Mouse (Mus musculus) midbrain, embryonic 16.5 days (tissue): ENCODE data around the gene Qtrt2. TPM values are rescaled to one million over a fixed set of nuclear protein-coding genes. Genes with fewer than 3 reads are reported as not detected.

ENCODE experiments used
- ATAC-seq: fragments of 200-750 bp; cut with Nextera tagmentation; 2 replicates; pipeline ENCODE4 v1.8.0; 2017; ENCODE audit warnings: moderate TSS enrichment
- H3K27ac ChIP-seq: fragments of 300-500 bp; sonication (generic); 2 replicates; pipeline ENCODE4 v1.5.1; 2014; ENCODE audit warnings: mild to moderate bottlenecking, low read length, mixed read lengths
- H3K27me3 ChIP-seq: fragments of 300-500 bp; sonication (generic); 2 replicates; pipeline ENCODE4 v1.6.1; 2014; ENCODE audit warnings: low read depth, low read length, mixed read lengths; ENCODE audit not compliant: control insufficient read depth, insufficient read depth
- H3K36me3 ChIP-seq: fragments of 300-500 bp; sonication (generic); 2 replicates; pipeline ENCODE4 v1.6.1; 2014; ENCODE audit warnings: mild to moderate bottlenecking, low read length, moderate library complexity, mixed read lengths; ENCODE audit not compliant: control insufficient read depth, insufficient read depth
- H3K4me1 ChIP-seq: fragments of 300-500 bp; sonication (generic); 2 replicates; pipeline ENCODE4 v1.6.1; 2014; ENCODE audit warnings: mild to moderate bottlenecking, low read length, mixed read lengths; ENCODE audit not compliant: control insufficient read depth, insufficient read depth
- H3K4me2 ChIP-seq: fragments of 300-500 bp; sonication (generic); 2 replicates; pipeline ENCODE4 v1.6.1; 2014; ENCODE audit warnings: mild to moderate bottlenecking, low read length, mixed read lengths
- H3K4me3 ChIP-seq: fragments of 300-500 bp; sonication (generic); 2 replicates; pipeline ENCODE4 v1.5.1; 2014; ENCODE audit warnings: low read depth, mild to moderate bottlenecking, low read length, moderate library complexity, mixed read lengths
- H3K9ac ChIP-seq: fragments of 300-500 bp; sonication (generic); 2 replicates; pipeline ENCODE4 v1.6.1; 2014; ENCODE audit warnings: low read depth, low read length, mixed read lengths
- H3K9me3 ChIP-seq: fragments of 300-500 bp; sonication (generic); replicated peaks from 2 replicates; pipeline ENCODE4 v1.6.1; 2014; ENCODE audit warnings: mild to moderate bottlenecking, low read length, mixed read lengths; ENCODE audit not compliant: control insufficient read depth, poor library complexity, severe bottlenecking
- WGBS: fragments of 180-500 bp; shearing (Covaris S2); extraction: QIAGEN DNeasy Blood & Tissue Kit; methylation state at CpG from one replicate; pipeline ENCODE4 v1.1.7; 2014; 5-methylcytosine and 5-hydroxymethylcytosine counted together
- polyA plus RNA-seq: library from polyadenylated mRNA; unstranded; fragments of >200 nt; fragmentation: Nextera tagmentation; extraction: Ambion mirVana; gene quantifications from 2 replicates; pipeline ENCODE4 v1.2.1, GENCODE M21; 2015

The Qtrt2 gene
- polyA plus RNA-seq, 1 experiment from 2014 or later: 19.0 TPM

GRCm38 (mm10) chr16:43908881-43909280 is 17.7 kb downstream of the Qtrt2 start:
- no peak overlapping the region for H3K4me3 ChIP-seq
- H3K27ac ChIP-seq: no peak overlapping the region
- H3K4me1 ChIP-seq: no peaks in the 10 kb centered on the region
- WGBS: 93% methylated on average over 2 of the region's 2 CpGs
- H3K27me3 ChIP-seq: no peaks in the 10 kb centered on the region
- ATAC-seq: no peak
- H3K9me3 ChIP-seq: no peaks in the 10 kb centered on the region
- no peak overlapping the region for H3K9ac ChIP-seq
- no peak overlapping the region for H3K4me2 ChIP-seq
- H3K36me3 ChIP-seq: no peaks in the 10 kb centered on the region

GRCm38 (mm10) chr16:43900571-43900970 is 26.0 kb downstream of the Qtrt2 start:
- no peaks in the 10 kb centered on the region for H3K36me3 ChIP-seq
- H3K27ac ChIP-seq: no peak overlapping the region
- no peak overlapping the region for H3K4me2 ChIP-seq
- H3K4me3 ChIP-seq: no peak overlapping the region
- no peaks in the 10 kb centered on the region for H3K27me3 ChIP-seq
- no peak for ATAC-seq
- H3K9me3 ChIP-seq: no peaks in the 10 kb centered on the region
- H3K4me1 ChIP-seq: no peaks in the 10 kb centered on the region
- no peak overlapping the region for H3K9ac ChIP-seq

- no peak overlapping the region for H3K9ac ChIP-seq
- H3K4me1 ChIP-seq: no peaks in the 10 kb centered on the region
- no peaks in the 10 kb centered on the region for H3K27me3 ChIP-seq
- no peaks in the 10 kb centered on the region for H3K9me3 ChIP-seq
- ATAC-seq: no peak
- H3K4me2 ChIP-seq: no peak overlapping the region
- H3K36me3 ChIP-seq: no peaks in the 10 kb centered on the region
- WGBS: 95% methylated on average over 4 of the region's 4 CpGs
- no peak overlapping the region for H3K27ac ChIP-seq
- H3K4me3 ChIP-seq: no peak overlapping the region
These were observed 26.5 kb downstream of the Qtrt2 start for GRCm38 (mm10) chr16:43900138-43900537.

- no peak overlapping the region for H3K4me2 ChIP-seq
- no peaks in the 10 kb centered on the region for H3K27me3 ChIP-seq
- H3K36me3 ChIP-seq: no peaks in the 10 kb centered on the region
- H3K9ac ChIP-seq: no peak overlapping the region
- no peak overlapping the region for H3K27ac ChIP-seq
- peaks cover 4% of the 10 kb centered on the region; the same call in 1 of the 2 replicates for H3K4me1 ChIP-seq
- no peaks in the 10 kb centered on the region for H3K9me3 ChIP-seq
- H3K4me3 ChIP-seq: no peak overlapping the region
- 94% methylated on average over 8 of the region's 8 CpGs for WGBS
- ATAC-seq: no peak
These were observed 32.1 kb downstream of the Qtrt2 start for GRCm38 (mm10) chr16:43894501-43894900.

GRCm38 (mm10) chr16:43890747-43891336 is 35.8 kb downstream of the Qtrt2 start:
- Histone ChIP-seq H3K4me2 (no peak overlapping the region), H3K9ac (no peak overlapping the region), H3K4me1 (peaks cover 16% of the 10 kb centered on the region), H3K9me3 (no peaks in the 10 kb centered on the region), H3K4me3 (no peak overlapping the region), H3K36me3 (no peaks in the 10 kb centered on the region), H3K27ac (no peak overlapping the region), H3K27me3 (no peaks in the 10 kb centered on the region)
- 77% methylated on average over 4 of the region's 4 CpGs for WGBS
- no peak for ATAC-seq

- WGBS: 0% methylated on average over 9 of the region's 9 CpGs
These were observed 36.6 kb downstream of the Qtrt2 start for GRCm38 (mm10) chr16:43890005-43890336.

GRCm38 (mm10) chr16:43889208-43890004 is 37.2 kb downstream of the Qtrt2 start, which contains the start of gene Ccdc191:
TSS of gene Ccdc191 (plus strand) at chr16:43889800.
- H3K9me3 ChIP-seq: no peaks in the 10 kb centered on the region

More at GRCm38 (mm10) chr16:43890005-43890336, 36.6 kb downstream of the Qtrt2 start:
- Histone ChIP-seq H3K4me1 (peaks cover 16% of the 10 kb centered on the region), H3K4me2 (peak overlapping the region; percentile 80), H3K9me3 (no peaks in the 10 kb centered on the region), H3K36me3 (no peaks in the 10 kb centered on the region), H3K27me3 (no peaks in the 10 kb centered on the region), H3K9ac (peak overlapping the region; percentile 87), H3K4me3 (peak overlapping the region; percentile 61), H3K27ac (peak overlapping the region; percentile 81)
- ATAC-seq: peak; percentile 97

GRCm38 (mm10) chr16:43882329-43882728 is 44.3 kb downstream of the Qtrt2 start:
- 96% methylated on average over 2 of the region's 2 CpGs for WGBS

More at GRCm38 (mm10) chr16:43889208-43890004, 37.2 kb downstream of the Qtrt2 start, which contains the start of gene Ccdc191:
- H3K4me3 ChIP-seq: peak within 1 kb of the TSS; percentile 61
- H3K27ac ChIP-seq: peak within 1 kb of the TSS; percentile 81
- H3K27me3 ChIP-seq: no peaks in the 10 kb centered on the region
- ATAC-seq: peak; percentile 100
- no peaks in the 10 kb centered on the region for H3K36me3 ChIP-seq
- peak within 1 kb of the TSS; percentile 87 for H3K9ac ChIP-seq
- peak within 1 kb of the TSS; percentile 80 for H3K4me2 ChIP-seq
- peaks cover 16% of the 10 kb centered on the region for H3K4me1 ChIP-seq
- WGBS: under 1% methylated on average over 32 of the region's 33 CpGs

GRCm38 (mm10) chr16:43881636-43882035 is 45.0 kb downstream of the Qtrt2 start:
- Histone ChIP-seq H3K36me3 (peaks cover 6% of the 10 kb centered on the region), H3K27me3 (no peaks in the 10 kb centered on the region), H3K4me1 (no peaks in the 10 kb centered on the region), H3K4me2 (no peak overlapping the region), H3K27ac (no peak overlapping the region), H3K9ac (no peak overlapping the region), H3K9me3 (no peaks in the 10 kb centered on the region), H3K4me3 (no peak overlapping the region)
- WGBS: 68% methylated on average over 3 of the region's 3 CpGs
- no peak for ATAC-seq

More at GRCm38 (mm10) chr16:43882329-43882728, 44.3 kb downstream of the Qtrt2 start:
- Histone ChIP-seq H3K36me3 (peaks cover 5% of the 10 kb centered on the region), H3K27ac (no peak overlapping the region), H3K9ac (no peak overlapping the region), H3K4me2 (no peak overlapping the region), H3K27me3 (no peaks in the 10 kb centered on the region), H3K9me3 (no peaks in the 10 kb centered on the region), H3K4me3 (no peak overlapping the region), H3K4me1 (no peaks in the 10 kb centered on the region)
- ATAC-seq: no peak
